8 mouse cellular contexts compared by ENCODE assay signal in genomic region chr12:116485591-116486403, GRCm38 (mm10). TPM values are rescaled to one million over a fixed set of nuclear protein-coding genes. Genes with fewer than 3 reads are reported as not detected.
DNase-seq lines count a peak whose midpoint lies in the region; ATAC-seq lines count a peak whose summit lies in the region.

Gene Ptprn2, plus strand, starts transcription at chr12:116485720.

- H3K4me1 ChIP-seq in intestine, embryonic 14.5 days (replicated peaks; ENCODE audit: control insufficient read depth, insufficient read depth, low read length): peaks cover 5% of the 10 kb centered on the region; the same call in 1 of the 2 replicates

- H3K27me3 ChIP-seq in intestine, embryonic 14.5 days (replicated peaks; ENCODE audit: control insufficient read depth, insufficient read depth, low read length): peaks cover 13% of the 10 kb centered on the region; the same call in 1 of the 2 replicates

- peak within 1 kb of the TSS; percentile 46 for H3K4me3 ChIP-seq in intestine, embryonic 14.5 days (ENCODE audit: low read depth, low read length)

- ATAC-seq in intestine, embryonic 14.5 days (replicated peaks; ENCODE audit: low FRiP score, low TSS enrichment, low read depth): peak; percentile 80

- H3K4me2 ChIP-seq in intestine, embryonic 14.5 days (ENCODE audit: low read length): peak within 1 kb of the TSS; percentile 98

- no peak within 1 kb of the TSS for H3K27ac ChIP-seq in intestine, embryonic 14.5 days (ENCODE audit: low read depth)

- H3K36me3 ChIP-seq in intestine, embryonic 14.5 days (ENCODE audit: control insufficient read depth, insufficient read depth, low read length): no peaks in the 10 kb centered on the region

- peak within 1 kb of the TSS; percentile 7; the same call in 1 of the 2 replicates for H3K9ac ChIP-seq in intestine, embryonic 14.5 days (ENCODE audit: low read length)

- under 1% methylated on average over 71 of the region's 86 CpGs for WGBS in intestine, embryonic 14.5 days

- H3K9me3 ChIP-seq in intestine, embryonic 14.5 days (ENCODE audit: control insufficient read depth, low read length): no peaks in the 10 kb centered on the region

- DNase-seq in WW6 (ENCODE audit: low read depth, low spot score): peak; percentile 29
- peak; percentile 79 for DNase-seq in cerebellum, adult 9-10 months
- peak; percentile 51 to 70 for DNase-seq in frontal cortex, postnatal 10 days (ENCODE audit: low spot score in 2 of 2)
- DNase-seq in intestine, embryonic 14.5 days (ENCODE audit: low spot score): peak; percentile 94
- DNase-seq in left cerebral cortex, adult 8-10 months (ENCODE audit: low spot score in 2 of 2): peak; percentile 50 to 60
- peak; percentile 63 to 75 for DNase-seq in lung, postnatal 4 days
- peak; percentile 80 for DNase-seq in right cerebral cortex, adult 18-20 months
- DNase-seq in urinary bladder, postnatal 4 days (ENCODE audit: low spot score in 2 of 2): peak; percentile 49 to 71

RNA-seq across cellular contexts. Expression of gene Ptprn2, which starts in this region (rescaled TPM):
- 1.0 and 2.0 TPM in 2 replicates for polyA plus RNA-seq in intestine, embryonic 14.5 days (2014; fragmentation: Nextera tagmentation; extraction: Ambion mirVana)
- total RNA-seq in left cerebral cortex, adult 8-10 months (2022): 100 to 1,000 TPM; 314 to 341 (median 329) TPM

Comparison
In these comparisons a context has a peak if more than half of its experiments do, and no peak if none do; other contexts are left out.
1. DNase-seq: peak in every context shown above with its lines; median percentile 94 in intestine, embryonic 14.5 days; 80 in right cerebral cortex, adult 18-20 months; 79 in cerebellum, adult 9-10 months; 69 in lung, postnatal 4 days; 60 in frontal cortex, postnatal 10 days; 60 in urinary bladder, postnatal 4 days; 55 in left cerebral cortex, adult 8-10 months; 29 in WW6.